9 mouse cellular contexts compared by ENCODE assay signal in the genomic region with DNA sequence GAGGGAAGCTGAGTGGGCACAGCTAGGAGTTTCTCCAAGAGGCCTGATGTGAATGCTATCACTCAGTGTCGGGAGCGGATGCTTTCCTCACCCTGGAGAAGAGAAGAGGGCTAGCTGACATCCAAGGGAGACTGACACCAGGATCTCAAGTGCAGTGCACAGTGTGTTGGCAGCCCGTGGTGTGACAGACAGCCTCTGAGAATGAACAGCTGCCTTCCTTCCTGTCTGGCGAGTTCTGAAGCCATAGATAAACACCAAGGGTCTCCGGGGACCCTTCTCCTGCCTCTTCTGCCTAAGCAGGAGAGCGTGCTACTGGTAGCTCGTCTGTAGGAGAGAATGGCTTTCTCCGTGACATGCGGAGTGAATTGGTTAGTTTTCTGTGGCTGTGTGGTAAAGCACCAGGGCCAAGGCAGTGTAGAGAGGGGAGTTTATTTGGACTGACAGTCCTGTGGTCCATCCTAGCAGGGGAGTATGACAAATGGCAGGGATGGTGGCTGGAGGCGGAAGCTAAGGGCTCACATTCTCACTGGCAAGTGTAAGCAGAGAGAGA. TPM values are rescaled to one million over a fixed set of nuclear protein-coding genes. Genes with fewer than 3 reads are reported as not detected.
DNase-seq lines count a peak whose midpoint lies in the region; ATAC-seq lines count a peak whose summit lies in the region.
"Had no signal": no experiment of that assay in that cellular context is flagged by ENCODE, and none has a peak within 500 bp of the region (broad histone marks: within the 10 kb centered on the region; RNA-seq: fewer than 3 reads in every experiment).

No protein-coding gene starts in this region.

- 0 out of 2 replicates have a peak, but pooled peaks cover under 1% of the 10 kb centered on the region for H3K36me3 ChIP-seq in midbrain, embryonic 10.5 days
- H3K36me3 ChIP-seq in midbrain, embryonic 16.5 days (ENCODE audit: control insufficient read depth, insufficient read depth, low read length) = no peaks in the 10 kb centered on the region
- H3K36me3 ChIP-seq in limb, embryonic 13.5 days = no peaks in the 10 kb centered on the region

- H3K27ac ChIP-seq in midbrain, embryonic 10.5 days (replicated peaks) = peak overlapping the region; percentile 64
- H3K27ac ChIP-seq in midbrain, embryonic 16.5 days (ENCODE audit: low read length) = no peak overlapping the region
- H3K27ac ChIP-seq in limb, embryonic 13.5 days = no peak overlapping the region

- no peak overlapping the region for H3K4me2 ChIP-seq in midbrain, embryonic 16.5 days (ENCODE audit: low read length)
- H3K4me2 ChIP-seq in limb, embryonic 13.5 days (replicated peaks) = no peak overlapping the region

- H3K9ac ChIP-seq in midbrain, embryonic 16.5 days (ENCODE audit: low read depth, low read length) = no peak overlapping the region
- H3K9ac ChIP-seq in limb, embryonic 13.5 days = no peak overlapping the region

- no peak overlapping the region for H3K4me3 ChIP-seq in midbrain, embryonic 10.5 days
- no peak overlapping the region for H3K4me3 ChIP-seq in midbrain, embryonic 16.5 days (ENCODE audit: low read depth, low read length)
- no peak overlapping the region for H3K4me3 ChIP-seq in limb, embryonic 13.5 days

- H3K4me1 ChIP-seq in midbrain, embryonic 10.5 days = peaks cover 56% of the 10 kb centered on the region
- H3K4me1 ChIP-seq in midbrain, embryonic 16.5 days (ENCODE audit: control insufficient read depth, insufficient read depth, low read length) = 0 out of 2 replicates have a peak, but pooled peaks cover 3% of the 10 kb centered on the region
- peaks cover 61% of the 10 kb centered on the region for H3K4me1 ChIP-seq in limb, embryonic 13.5 days

- WGBS in midbrain, embryonic 10.5 days = 69% methylated on average over 10 of the region's 10 CpGs
- 56% methylated on average over 10 of the region's 10 CpGs for WGBS in midbrain, embryonic 16.5 days
- 62% methylated on average over 10 of the region's 10 CpGs for WGBS in limb, embryonic 13.5 days

- no peak for ATAC-seq in midbrain, embryonic 16.5 days
- ATAC-seq in limb, embryonic 13.5 days (ENCODE audit: low FRiP score, low read depth) = peak; percentile 41; the same call in 1 of the 2 replicates

- H3K27me3 ChIP-seq in midbrain, embryonic 10.5 days (ENCODE audit: low read depth, poor library complexity, severe bottlenecking) = peaks cover 10% of the 10 kb centered on the region; the same call in 1 of the 2 replicates
- 0 out of 2 replicates have a peak, but pooled peaks cover 4% of the 10 kb centered on the region for H3K27me3 ChIP-seq in midbrain, embryonic 16.5 days (ENCODE audit: control insufficient read depth, insufficient read depth, low read depth, low read length)
- H3K27me3 ChIP-seq in limb, embryonic 13.5 days = no peaks in the 10 kb centered on the region

- no peaks in the 10 kb centered on the region for H3K9me3 ChIP-seq in midbrain, embryonic 10.5 days (replicated peaks)
- H3K9me3 ChIP-seq in midbrain, embryonic 16.5 days (replicated peaks; ENCODE audit: control insufficient read depth, low read length, poor library complexity, severe bottlenecking) = no peaks in the 10 kb centered on the region
- H3K9me3 ChIP-seq in limb, embryonic 13.5 days = no peaks in the 10 kb centered on the region

- peak; percentile 62 to 67 for DNase-seq in cerebellum, postnatal 10 days
- no peak for DNase-seq in cerebellum, adult 11-12 months
- no peak for DNase-seq in midbrain, embryonic 10.5 days (ENCODE audit: low spot score)
- peak; percentile 47 for DNase-seq in retina, postnatal 1 day
- DNase-seq in gastrocnemius, postnatal 10 days = no peak
- no peak for DNase-seq in frontal cortex, postnatal 25 days (ENCODE audit: low spot score in 2 of 2)
- DNase-seq: kidney, postnatal 36 days had no signal

RNA-seq across cellular contexts. Expression of gene Myo10, which starts 58.0 kb away (rescaled TPM):
- 74.7 and 86.0 TPM in 2 replicates for polyA plus RNA-seq in midbrain, embryonic 10.5 days (2016; fragmentation: Nextera tagmentation; extraction: Ambion mirVana)
- polyA plus RNA-seq in midbrain, embryonic 16.5 days (2015; fragmentation: Nextera tagmentation; extraction: Ambion mirVana) = 26.8 and 28.8 TPM in 2 replicates
- 30.3 and 32.3 TPM in 2 replicates for polyA plus RNA-seq in limb, embryonic 13.5 days (2015; fragmentation: Nextera tagmentation; extraction: Ambion mirVana)
- 10 to 100 TPM; 63.8 to 70.8 TPM for total RNA-seq in gastrocnemius, postnatal 10 days (2021)

Comparison
In these comparisons a context has a peak if more than half of its experiments do, and no peak if none do; other contexts are left out.
1. DNase-seq: peak in cerebellum, postnatal 10 days (2 of 2) and retina, postnatal 1 day (single experiment); none in cerebellum, adult 11-12 months (single experiment), midbrain, embryonic 10.5 days (single experiment), gastrocnemius, postnatal 10 days (single experiment) and frontal cortex, postnatal 25 days (0 of 2).